Mouse (Mus musculus): ENCODE measurements around the gene Siae. TPM values are rescaled to one million over a fixed set of nuclear protein-coding genes. Genes with fewer than 3 reads are reported as not detected.

Siae gene
- total RNA-seq (2021), result 1 to 10 TPM; 3.0 to 4.0 TPM
- long read RNA-seq, experiment 1, full-length matches to known transcripts, result 1 of 2 reads
- long read RNA-seq, experiment 1, partial matches to known transcripts, result 1 of 2 reads
- long read RNA-seq, experiment 1, other reads (novel, unspliced or antisense), result 0 of 2 reads
- long read RNA-seq, experiment 2, full-length matches to known transcripts, result 1 of 1 reads
- long read RNA-seq, experiment 2, partial matches to known transcripts, result 0 of 1 reads
- long read RNA-seq, experiment 2, other reads (novel, unspliced or antisense), result 0 of 1 reads

DNA sequence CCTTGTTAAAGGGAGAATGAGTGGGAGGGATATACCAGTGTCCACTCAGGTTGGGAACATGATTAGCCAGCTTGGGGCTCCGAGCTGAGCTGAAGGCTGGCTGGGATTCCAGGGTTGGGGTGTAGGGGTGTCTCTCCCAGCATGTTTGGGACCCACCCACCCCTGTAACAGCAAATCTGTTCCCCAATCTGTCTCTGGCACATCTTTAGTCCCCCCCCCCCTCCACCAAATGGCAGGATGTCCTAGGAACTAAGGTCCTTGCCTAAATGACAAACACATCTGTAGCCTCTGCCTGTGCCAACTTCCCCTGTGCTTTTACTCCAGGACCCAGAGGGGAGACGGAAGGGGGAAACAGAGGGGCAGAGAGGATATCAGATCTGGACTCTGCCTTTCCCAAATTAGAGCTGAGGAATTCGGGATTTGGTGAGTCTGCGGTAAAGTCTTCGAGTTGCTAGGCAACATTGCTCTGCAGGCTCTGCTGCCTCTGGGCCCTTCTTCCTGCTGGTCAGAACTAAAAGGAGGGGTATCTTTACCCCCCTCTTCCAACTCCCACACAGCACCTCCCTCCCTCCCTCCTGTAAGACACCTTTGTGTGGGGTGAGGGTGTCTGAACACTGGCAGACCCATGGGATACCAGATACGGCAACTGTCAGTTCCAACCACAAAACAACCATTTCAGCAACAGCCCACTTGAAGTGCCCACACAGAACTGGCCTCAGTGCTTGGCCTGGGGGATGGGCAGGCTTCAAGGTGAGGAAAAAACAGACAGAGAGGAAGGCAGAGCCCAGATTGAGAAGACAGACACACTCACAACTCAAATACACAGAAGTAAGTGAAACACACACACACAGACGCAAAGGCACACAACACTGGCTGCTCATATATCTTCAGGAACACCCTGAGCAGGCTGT is at the start of gene Siae:
Gene Siae, plus strand, starts transcription at position 861 of the 911 bp plus-strand sequence.
- DNase-seq, result no peak

DNA sequence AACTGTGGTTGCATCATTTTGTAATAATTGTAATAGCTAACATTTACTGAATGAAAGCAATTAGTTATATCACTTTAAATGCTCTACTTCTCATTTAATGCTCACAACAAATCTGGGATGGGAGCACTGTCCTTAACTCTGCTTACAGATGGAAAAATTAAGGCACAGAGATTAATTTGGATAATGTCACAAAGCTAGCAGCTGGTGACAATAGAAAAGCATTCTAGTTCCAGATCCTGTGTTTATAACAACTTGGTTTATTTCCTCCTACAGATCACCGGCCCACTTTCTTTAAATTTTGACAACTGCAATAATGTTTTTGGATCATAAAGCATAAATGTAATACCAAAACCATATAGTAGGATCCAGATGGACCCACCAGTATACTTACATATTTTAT is 49.5 kb upstream of the Siae start:
- no peak for DNase-seq

DNA sequence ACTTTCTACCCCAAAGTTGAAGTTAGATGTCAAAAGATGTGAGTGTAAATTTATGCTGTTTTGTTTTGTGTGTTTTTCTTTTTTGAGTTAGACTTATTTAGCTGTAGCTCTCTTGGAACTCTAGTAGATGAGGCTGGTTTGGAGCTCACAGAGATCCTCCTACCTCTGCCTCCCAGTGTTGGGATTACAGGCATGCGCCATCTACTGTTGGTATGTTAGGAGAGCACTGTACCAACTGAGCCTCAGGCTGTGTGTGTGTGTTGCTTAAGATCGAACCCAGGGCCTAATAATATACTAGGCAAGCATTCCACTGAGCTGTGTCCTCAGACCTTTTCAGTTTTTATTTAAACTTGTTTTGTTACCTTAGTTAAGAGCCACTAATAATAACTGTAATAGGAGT is 43.4 kb upstream of the Siae start:
- DNase-seq, result no peak

DNA sequence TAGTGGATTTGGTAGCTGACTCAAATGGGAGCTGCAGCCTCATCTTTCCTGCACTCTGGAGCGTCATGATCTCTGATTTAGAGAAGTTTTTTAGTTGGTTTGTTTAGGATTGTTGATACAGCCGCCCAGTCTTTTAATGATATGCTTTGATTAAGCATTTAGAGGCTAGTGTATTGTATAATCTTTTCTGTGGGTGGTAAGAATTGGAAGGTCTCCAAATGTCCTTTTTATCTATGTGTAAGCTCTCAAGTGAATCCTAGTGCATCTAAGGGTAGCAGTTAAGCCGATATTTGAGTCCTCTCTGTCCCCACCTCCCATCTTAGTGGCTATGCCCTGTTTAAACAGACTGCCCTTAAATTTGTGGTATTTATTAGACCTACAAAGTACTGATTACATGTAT is 41.0 kb upstream of the Siae start:
- no peak for DNase-seq

DNA sequence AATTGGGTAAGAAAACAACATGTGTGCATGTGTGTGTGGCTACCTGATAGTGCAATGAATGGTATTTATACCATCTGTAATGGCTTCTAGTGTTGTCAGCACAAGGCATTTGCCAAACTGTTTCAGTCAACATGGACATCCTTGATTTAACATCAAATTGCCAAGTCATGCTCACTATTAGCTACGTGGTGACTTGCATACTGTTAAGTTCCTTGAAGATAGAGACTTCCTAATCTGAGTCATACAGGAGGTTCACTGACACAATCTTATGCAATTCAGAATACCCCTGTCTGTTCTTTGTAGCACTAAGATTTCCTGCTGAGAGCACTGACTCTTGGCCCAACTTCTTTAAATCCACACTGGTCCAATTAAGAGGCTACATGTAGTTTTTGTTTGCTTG is 38.0 kb upstream of the Siae start:
- DNase-seq, result no peak

DNA sequence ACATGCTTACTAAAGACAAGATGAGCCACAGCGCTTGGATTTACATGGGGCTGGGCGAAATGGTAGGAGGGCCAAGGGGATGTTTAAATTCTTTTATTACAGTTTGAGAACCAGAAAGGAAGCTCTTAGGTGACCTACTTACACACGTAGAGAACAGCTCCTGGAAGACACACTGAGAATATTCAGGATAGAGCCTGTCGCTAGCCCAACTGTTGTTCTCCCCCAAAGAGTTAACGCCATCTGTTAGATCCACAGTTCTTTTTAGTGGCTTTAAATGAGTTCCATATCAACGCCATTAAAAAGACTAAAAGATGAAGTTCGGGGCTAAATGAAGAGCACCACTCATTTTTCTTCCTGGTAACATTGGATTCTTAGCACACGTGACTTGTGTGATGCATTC is 36.5 kb upstream of the Siae start:
- no peak for DNase-seq

DNA sequence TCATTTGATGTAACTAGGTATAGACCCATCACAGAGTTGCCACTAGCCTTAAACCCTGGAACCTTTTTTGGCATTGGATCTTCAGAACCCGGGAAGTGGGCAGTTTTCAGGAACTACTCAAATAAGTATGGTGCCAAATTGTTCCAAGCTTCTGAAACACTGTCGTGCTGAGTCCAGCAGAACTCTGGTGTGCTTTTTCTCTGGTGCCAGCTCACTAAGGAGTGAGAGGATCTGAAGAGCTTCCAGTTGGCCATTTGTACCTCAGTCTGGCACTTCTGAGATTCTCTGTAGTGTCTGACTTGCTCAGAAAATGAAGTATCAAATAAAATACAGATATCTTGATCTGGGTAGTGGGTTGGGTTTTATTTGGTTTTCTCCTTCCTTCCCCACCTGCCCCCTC is 35.5 kb upstream of the Siae start:
- no peak for DNase-seq

DNA sequence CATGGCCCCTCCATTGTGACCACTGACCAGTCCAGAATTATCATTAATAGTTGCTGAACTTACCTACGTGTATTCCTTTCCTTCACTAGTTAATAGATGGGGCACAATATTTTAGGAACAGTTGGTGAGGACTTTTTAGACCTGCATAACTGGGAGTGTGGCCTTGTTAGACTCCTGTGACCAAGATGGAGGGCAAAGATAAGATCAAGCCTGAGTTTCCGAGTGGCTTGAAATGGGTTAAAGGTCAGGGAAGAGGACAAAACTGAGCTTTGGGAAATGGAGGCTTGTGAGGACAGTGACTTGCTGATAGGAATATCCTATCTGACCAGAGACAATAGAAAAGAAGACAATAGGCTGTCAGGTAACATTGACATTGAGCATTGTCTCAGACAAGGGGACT is 30.0 kb upstream of the Siae start:
- DNase-seq, result no peak

DNA sequence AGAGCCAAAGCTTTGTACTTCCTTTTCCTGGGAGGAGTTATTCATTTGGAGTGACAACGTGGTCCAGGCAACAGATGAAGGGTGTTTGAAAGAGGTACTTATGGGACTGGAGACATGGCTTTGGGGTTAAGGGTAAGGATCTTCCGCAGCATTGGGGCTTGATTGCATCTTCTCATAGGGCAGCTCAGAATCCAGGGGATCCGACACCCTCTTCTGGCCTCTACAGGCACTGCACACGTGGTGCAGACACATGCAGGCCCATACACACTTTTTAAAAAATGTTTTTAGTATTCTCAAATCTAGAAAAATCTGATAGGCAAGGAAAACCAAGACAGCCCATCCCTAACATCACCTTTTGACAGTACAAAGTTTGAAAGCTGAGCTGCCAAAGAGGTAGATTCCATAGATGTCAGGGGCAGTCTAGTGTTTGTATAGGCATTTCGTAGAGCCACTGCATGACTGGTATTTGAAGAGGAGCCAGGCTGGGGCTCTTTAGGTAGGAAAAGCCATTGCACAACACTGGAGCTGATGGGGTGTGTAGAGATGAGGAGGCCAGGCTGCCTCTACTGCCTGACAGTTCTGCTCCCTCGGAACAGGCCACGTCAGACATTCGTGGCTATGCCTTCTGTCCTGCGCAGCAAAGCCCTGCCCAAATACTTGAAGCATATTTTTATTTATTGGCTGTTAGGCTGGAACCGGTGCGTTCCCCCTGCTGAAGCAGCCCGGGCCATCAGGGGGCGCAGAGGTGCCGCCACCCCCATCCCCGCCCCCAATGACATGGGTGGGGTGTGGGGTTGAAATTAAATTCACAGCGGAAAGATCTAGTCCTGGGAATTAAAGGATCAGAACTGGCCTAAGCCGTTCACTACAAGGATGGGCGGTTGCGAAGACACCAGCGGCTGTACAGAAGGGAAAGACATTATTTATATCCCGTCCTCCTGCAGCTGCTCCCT is 28.8 kb upstream of the Siae start:
- peak; percentile 51 for DNase-seq

DNA sequence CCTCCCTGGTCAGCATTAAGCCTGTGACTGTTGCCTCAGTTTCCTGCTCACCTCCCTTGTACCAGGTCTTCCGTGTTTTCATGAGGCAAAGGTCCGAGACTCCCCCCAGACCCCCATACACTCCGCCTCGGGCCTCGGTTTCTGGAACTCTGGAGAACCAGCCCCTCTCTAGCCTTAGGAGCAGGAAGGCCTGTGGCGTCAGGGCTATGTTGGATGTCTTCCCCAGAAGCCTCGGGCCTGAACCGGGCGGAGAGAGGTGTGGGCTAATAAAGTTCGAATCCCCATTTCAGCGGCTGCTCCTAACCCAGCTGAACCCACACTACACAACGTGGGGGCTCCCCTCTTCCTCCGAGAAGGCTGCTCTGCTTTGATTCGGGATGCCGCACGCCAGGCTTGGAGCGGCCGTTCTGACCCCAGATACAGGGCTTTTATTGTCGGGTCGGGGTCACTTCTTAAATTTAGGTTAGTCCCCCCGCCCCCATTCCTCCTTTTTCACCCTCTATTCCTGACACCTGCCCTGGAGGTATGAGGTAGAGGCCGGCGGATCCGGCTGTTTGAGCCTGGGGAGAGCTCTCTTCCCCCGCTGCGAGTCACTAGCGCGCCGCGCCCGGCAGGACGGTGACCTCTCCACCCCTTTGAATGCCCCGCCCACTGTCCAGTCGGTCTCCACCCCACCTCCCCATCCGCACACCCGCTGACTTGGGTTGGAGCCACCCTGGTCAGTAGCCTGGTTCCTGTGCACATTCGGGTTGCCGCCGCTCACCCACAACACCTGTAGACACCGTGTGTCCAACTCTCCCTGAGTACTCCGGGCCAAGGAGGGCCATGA is 27.9 kb upstream of the Siae start, which contains the start of gene Esam:
Gene Esam, plus strand, starts transcription at position 683 of the 829 bp plus-strand sequence.
- DNase-seq, result peak; percentile 77

DNA sequence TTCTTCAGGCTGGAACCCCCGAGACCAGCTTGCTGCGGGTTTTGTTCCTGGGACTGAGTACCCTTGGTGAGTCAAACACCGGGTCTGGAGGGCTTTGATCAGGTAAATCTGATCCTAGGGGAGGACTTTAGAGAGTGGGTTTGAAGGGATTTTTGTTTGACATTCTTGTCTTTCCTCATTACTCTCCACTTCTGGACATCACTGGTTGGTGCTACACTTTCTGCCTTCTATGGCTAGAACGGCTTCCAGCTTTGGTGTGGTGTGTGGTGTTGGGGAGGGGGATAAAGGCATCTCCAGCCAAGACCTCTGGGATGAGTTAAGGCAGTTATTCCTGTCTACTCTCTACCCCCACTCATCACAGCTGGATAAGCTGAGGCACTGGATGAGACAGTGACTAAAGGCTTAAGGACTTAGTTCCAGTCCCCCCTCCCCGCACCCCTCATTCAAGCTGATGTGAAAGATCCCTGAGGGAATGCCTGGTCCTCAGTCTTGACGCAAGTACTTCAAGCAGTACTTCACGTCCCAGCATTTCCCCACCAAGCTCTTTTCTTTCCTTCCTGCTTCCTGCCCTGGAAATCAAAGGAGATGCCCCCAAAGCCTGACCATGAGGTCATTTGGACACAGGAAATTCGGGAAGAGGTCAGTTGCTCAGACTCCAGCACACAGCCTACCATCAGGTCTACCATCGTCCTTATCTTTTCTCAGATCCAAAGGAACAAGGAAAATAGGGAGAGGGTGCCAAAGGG is 27.1 kb upstream of the Siae start:
- peak; percentile 52 for DNase-seq

DNA sequence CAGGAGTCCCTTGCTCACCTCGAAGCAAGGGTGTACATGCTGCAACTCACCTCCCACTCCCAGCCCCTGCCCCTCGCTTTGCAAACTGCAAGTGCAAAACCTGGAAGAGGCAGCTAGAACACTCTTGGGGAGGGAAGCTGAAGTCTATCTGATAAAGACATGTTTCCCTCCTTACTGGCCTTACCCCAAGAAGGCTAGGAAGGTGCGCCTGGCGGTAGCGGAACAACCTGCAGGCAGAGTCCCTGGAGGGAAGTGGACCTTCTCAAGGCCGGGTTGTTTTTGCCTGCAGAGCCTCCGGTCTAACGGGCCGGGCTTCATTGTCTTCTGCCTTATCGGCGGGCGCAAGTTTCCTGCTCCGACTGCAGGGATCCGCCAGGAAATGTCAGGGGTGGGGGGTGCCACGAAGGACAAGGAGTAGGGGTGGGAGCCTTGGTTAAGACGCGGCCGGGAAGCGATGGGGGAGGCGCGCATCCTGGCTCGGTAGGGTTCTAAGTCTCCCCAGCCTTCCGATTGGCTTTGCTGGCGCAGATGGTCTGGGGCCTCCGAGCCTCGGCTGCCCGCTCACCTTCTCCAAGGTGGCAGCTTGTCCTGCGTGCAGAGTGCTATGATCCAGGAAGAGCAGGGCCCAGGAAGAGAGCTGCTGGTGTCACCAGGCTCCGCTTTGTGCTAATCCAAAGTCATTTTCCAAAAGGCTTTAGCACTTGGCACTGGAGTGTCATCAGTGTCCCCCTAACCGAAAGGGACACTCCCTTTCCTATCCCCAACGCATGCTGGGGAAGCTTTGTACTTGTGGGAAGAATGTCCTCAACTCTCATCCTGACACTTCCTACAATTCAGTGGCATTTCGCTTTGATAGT is 25.2 kb upstream of the Siae start:
- peak; percentile 80 for DNase-seq

DNA sequence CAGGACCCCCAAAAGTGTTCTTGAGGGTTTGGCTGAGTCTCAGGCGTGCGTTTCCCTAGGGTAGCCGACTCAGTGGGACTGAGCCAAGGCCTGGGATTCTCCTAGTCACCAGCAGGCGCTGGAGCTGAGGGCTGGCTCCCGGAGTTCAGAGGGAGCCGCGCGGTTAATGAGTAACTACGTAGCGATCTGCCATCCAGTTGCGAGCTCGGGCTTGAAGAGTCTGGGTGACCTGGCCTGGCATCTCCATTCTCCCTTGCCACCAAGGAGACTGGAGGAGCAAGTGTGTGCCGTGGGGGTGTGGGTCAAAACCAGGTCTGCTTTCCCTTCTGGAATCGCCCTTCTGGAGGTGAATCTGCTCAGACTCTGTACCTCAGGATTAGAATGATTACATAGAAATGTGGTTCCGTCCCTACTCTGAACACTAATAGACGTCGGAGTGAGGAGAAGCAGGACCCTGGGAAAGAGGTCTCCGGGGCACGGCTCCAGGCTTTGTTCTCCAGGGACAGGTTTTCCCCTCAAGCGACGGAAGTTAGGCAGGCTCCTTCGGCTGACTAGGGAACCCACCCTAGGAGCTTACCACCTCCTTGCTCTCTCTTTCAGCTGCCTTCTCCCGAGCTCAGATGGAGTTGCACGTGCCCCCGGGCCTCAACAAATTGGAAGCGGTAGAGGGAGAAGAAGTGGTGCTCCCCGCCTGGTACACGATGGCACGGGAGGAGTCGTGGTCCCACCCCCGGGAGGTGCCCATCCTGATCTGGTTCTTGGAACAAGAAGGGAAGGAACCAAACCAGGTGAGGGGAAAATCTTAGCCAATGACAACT is 24.4 kb upstream of the Siae start:
- DNase-seq, result no peak

DNA sequence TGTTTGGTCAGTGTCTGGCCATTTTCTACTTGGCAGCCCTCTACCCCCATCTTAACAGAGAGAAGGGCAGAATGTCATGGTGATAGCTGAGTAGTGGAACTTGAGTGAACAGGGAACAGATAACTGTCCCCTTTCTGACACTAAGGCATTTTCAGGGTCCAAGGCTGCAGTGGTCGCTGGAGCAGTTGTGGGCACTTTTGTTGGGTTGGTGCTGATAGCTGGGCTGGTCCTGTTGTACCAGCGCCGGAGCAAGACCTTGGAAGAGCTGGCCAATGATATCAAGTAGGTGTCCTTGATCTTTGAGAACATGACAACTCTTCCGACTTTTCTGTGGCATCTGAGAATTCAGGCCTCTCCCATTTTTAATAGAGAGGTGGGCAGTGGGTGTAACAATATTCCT is 18.6 kb upstream of the Siae start:
- no peak for DNase-seq

DNA sequence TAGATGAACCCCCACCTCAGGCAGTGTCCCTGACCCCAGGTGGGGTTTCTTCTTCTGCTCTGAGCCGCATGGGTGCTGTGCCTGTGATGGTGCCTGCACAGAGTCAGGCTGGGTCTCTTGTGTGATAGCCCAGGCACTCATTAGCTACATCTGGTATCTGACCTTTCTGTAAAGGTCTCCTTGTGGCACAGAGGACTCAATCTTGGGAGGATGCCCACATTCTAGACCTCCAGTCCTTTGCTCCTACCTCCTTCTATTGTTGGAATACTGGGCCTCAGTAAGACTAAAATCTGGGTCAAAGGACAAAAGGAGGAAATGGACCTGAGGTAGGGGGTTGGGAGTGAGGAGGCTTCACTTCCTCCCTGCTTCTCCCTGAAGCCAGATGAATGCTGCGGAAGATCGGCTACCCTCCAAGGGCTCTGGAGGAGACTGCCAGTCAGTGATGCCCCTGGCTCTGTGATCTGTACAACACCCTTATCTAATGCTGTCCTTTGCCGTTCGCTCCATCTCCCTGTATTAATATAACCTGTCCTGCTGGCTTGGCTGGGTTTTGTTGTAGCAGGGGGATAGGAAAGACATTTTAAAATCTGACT is 17.7 kb upstream of the Siae start:
- no peak for DNase-seq

DNA sequence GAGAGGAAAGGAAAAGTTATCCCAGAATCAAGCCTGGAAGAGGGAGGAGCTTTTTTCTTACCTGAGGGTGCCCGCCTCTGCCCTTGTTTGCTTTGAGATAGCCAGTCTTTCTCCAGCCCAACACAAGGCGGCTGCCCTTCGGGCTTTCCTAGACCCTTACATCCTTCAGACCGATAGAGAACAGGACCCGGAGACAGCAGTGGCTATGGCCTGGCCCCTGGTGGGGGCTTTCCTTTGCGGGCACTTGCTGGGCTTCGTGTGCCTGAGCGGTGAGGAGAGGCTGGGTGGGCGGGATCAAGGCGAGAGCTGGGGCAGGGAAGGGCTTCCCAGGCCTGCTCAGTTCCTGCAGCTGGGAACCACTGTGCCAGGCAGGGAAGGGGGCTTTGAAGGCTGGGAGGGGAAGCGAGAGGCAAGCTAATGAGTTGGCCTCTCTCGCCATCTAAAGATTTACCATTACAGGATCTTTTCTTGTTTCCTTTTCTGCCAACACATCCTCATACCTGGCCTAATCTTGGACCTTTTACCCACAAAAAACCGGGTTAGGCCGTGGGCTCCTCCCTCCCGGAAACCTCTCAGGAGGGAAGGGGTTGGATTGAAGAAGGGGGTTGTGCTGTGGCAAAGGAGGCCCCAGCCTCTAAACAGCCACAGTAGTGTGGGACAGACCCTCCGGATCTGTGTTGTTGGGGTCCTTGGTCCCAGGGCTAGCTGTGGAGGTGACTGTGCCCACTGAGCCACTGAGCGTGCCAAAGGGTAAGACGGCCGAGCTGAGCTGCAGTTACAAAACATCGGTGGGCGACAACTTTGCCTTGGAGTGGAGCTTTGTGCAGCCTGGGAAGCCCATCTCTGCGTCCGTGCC is 16.1 kb upstream of the Siae start, which contains the start of gene Vsig2:
Gene Vsig2, plus strand, starts transcription at position 86 of the 856 bp plus-strand sequence.
- DNase-seq, result no peak

DNA sequence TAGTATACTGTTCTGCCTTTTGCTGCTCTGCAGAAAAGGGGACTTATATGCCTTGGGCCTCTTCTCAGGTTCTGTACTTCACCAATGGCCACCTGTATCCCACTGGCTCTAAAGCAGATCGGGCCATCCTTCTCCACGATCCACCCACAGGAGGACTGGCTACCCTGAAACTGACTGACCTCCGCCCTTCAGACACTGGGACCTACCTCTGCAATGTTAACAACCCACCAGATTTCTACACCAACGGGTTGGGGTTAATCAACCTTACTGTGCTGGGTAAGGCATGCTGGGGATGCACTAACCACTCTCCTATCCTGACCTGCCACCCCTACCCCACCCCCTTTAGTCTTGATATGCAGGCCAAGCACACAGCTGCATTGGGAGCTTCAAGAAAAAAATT is 15.3 kb upstream of the Siae start:
- DNase-seq, result no peak
